Mouse (Mus musculus) erythroid progenitor cell, adult 5-6 weeks (primary cell): ENCODE results near the gene Zfhx2. TPM values are rescaled to one million over a fixed set of nuclear protein-coding genes. Genes with fewer than 3 reads are reported as not detected.
A peak's percentile ranks its signal among the peaks of the same experiment; 100 is the strongest.

Source experiments
- ATAC-seq: replicated peaks from 2 replicates; pipeline ENCODE4 v1.8.0; 2016; ENCODE audit warnings: moderate number of reproducible peaks, mild to moderate bottlenecking, moderate TSS enrichment, inconsistent platforms; ENCODE audit not compliant: poor library complexity, low FRiP score, severe bottlenecking
- total RNA-seq, 2 experiments: library from RNA; stranded (forward) in 1 of 2; stranded (reverse) in 1 of 2; fragments of 150-400 nt in 1 of 2; fragments of 186-747, 209-891 nt in 1 of 2; gene quantifications; 2 replicates each; pipeline versions ENCODE4 v1.2.3 to v1.2.4; 2015 to 2017; ENCODE audit warnings: low replicate concordance in 2 of 2

Gene Zfhx2
- total RNA-seq, 2 experiments from 2014 or later, result 3.8 to 5.4 TPM

GRCm38 (mm10) chr14:55079214-55079970, 12.7 kb downstream of the Zfhx2 start:
- peak; percentile 75 for ATAC-seq

- ATAC-seq, result no peak
Observed at GRCm38 (mm10) chr14:55078366-55078989, 13.6 kb downstream of the Zfhx2 start.

- no peak for ATAC-seq
Observed at GRCm38 (mm10) chr14:55077481-55078365, 14.4 kb downstream of the Zfhx2 start.

GRCm38 (mm10) chr14:55076956-55077355, 15.2 kb downstream of the Zfhx2 start:
- no peak for ATAC-seq

GRCm38 (mm10) chr14:55076224-55076623, 15.9 kb downstream of the Zfhx2 start:
- ATAC-seq, result no peak

- ATAC-seq, result no peak
Observed at GRCm38 (mm10) chr14:55074416-55074815, 17.7 kb downstream of the Zfhx2 start.

- no peak for ATAC-seq
Observed at GRCm38 (mm10) chr14:55071756-55072155, 20.4 kb downstream of the Zfhx2 start.

GRCm38 (mm10) chr14:55066042-55066441, 26.1 kb downstream of the Zfhx2 start:
- ATAC-seq, result no peak

GRCm38 (mm10) chr14:55065391-55065790, 26.7 kb downstream of the Zfhx2 start:
- no peak for ATAC-seq

- no peak for ATAC-seq
Observed at GRCm38 (mm10) chr14:55064481-55065370, 27.4 kb downstream of the Zfhx2 start.

- ATAC-seq, result no peak
Observed at GRCm38 (mm10) chr14:55063581-55064381, 28.3 kb downstream of the Zfhx2 start.

- no peak for ATAC-seq
Observed at GRCm38 (mm10) chr14:55063117-55063516, 29.0 kb downstream of the Zfhx2 start.

- peak; percentile 69 for ATAC-seq
Observed at GRCm38 (mm10) chr14:55062626-55063025, 29.5 kb downstream of the Zfhx2 start.

- no peak for ATAC-seq
Observed at GRCm38 (mm10) chr14:55061845-55062244, 30.3 kb downstream of the Zfhx2 start.

GRCm38 (mm10) chr14:55059931-55060330, 32.2 kb downstream of the Zfhx2 start:
- no peak for ATAC-seq

GRCm38 (mm10) chr14:55059009-55059408, 33.1 kb downstream of the Zfhx2 start:
- ATAC-seq, result no peak

- no peak; the same call in 1 of the 2 replicates for ATAC-seq
Observed at GRCm38 (mm10) chr14:55055167-55055834, 36.8 kb downstream of the Zfhx2 start.

GRCm38 (mm10) chr14:55054191-55054749, 37.9 kb downstream of the Zfhx2 start:
- no peak for ATAC-seq
